ENCODE assay signal across 29 mouse cellular contexts in the genomic region with DNA sequence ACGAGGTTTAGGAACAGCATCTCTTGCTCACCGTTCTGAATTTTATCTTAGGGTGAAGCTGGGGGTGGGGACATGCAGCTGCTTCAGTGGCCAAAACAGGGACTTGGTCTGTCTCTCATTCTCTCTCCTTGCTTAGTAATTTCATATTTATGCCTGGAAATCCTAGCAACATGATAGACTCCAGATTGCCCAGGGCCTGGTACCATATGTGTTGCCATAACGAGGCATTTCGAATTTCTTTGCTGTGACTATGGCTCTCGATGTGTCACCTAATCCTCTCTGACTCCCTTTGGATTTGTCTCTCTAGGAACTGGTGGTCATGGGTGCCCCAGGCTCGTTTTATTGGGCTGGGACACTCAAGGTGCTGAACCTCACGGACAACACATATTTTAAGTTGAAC. TPM values are rescaled to one million over a fixed set of nuclear protein-coding genes. Genes with fewer than 3 reads are reported as not detected.
DNase-seq lines count a peak whose midpoint lies in the region; ATAC-seq lines count a peak whose summit lies in the region.
"Had no signal": no experiment of that assay in that cellular context is flagged by ENCODE, and none has a peak within 500 bp of the region (broad histone marks: within the 10 kb centered on the region; RNA-seq: fewer than 3 reads in every experiment).

No protein-coding gene starts in this region.

- no peaks in the 10 kb centered on the region for H3K27me3 ChIP-seq in forebrain, embryonic 15.5 days
- H3K27me3 ChIP-seq in forebrain, embryonic 12.5 days: no peaks in the 10 kb centered on the region
- H3K27me3 ChIP-seq: embryonic facial prominence, embryonic 13.5 days; heart, embryonic 15.5 days; hindbrain, embryonic 12.5 days; limb, embryonic 13.5 days; lung, embryonic 15.5 days; midbrain, embryonic 12.5 days had no signal

- DNase-seq in right cerebral cortex, postnatal 25 days: peak; percentile 5
- DNase-seq in right cerebral cortex, postnatal 14 days: no peak
- peak; percentile 58 to 68 for DNase-seq in layer of hippocampus, adult 8-10 months (ENCODE audit: low spot score in 2 of 2)
- DNase-seq in layer of hippocampus, postnatal 36 days: peak; percentile 38 to 50
- DNase-seq in urinary bladder, postnatal 10 days (ENCODE audit: low spot score): no peak
- DNase-seq: adrenal gland, postnatal 36 days; cerebellum, adult 8-10 months; cerebellum, postnatal 25 days; gastrocnemius, postnatal 25 days; heart, adult 11 months; kidney, adult 8-10 months; kidney, postnatal 10 days; retina, postnatal 1 day; thymus, adult 2 months; thymus, postnatal 36 days had no signal

- H3K36me3 ChIP-seq in forebrain, embryonic 15.5 days: no peaks in the 10 kb centered on the region
- no peaks in the 10 kb centered on the region for H3K36me3 ChIP-seq in forebrain, embryonic 12.5 days (replicated peaks)
- H3K36me3 ChIP-seq: hindbrain, embryonic 12.5 days; midbrain, embryonic 12.5 days had no signal

- no peak overlapping the region for H3K4me3 ChIP-seq in forebrain, embryonic 15.5 days
- no peak overlapping the region for H3K4me3 ChIP-seq in forebrain, embryonic 12.5 days (replicated peaks)
- H3K4me3 ChIP-seq: embryonic facial prominence, embryonic 13.5 days; erythroblast, embryonic 14.5 days; heart, embryonic 10.5 days; heart, embryonic 15.5 days; hindbrain, embryonic 12.5 days; limb, embryonic 13.5 days; lung, embryonic 15.5 days; midbrain, embryonic 12.5 days had no signal

- 0 out of 2 replicates have a peak, but pooled peaks have one; percentile 35 for ATAC-seq in forebrain, embryonic 15.5 days (replicated peaks)
- no peak for ATAC-seq in forebrain, embryonic 12.5 days (ENCODE audit: low FRiP score)
- no peak for ATAC-seq in CD4-positive, CD25-positive, alpha-beta regulatory T cell, adult 4 months
- ATAC-seq: hindbrain, postnatal 0 days; intestine, embryonic 16.5 days had no signal

- 0 out of 2 replicates have a peak, but pooled peaks cover 10% of the 10 kb centered on the region for H3K4me1 ChIP-seq in forebrain, embryonic 15.5 days
- H3K4me1 ChIP-seq in forebrain, embryonic 12.5 days: no peaks in the 10 kb centered on the region
- H3K4me1 ChIP-seq: midbrain, embryonic 12.5 days had no signal

- H3K9ac ChIP-seq in forebrain, embryonic 15.5 days (replicated peaks): no peak overlapping the region
- no peak overlapping the region for H3K9ac ChIP-seq in forebrain, embryonic 12.5 days
- H3K9ac ChIP-seq: embryonic facial prominence, embryonic 13.5 days; heart, embryonic 15.5 days; hindbrain, embryonic 12.5 days; limb, embryonic 13.5 days; lung, embryonic 15.5 days; midbrain, embryonic 12.5 days had no signal

- H3K4me2 ChIP-seq in forebrain, embryonic 15.5 days (replicated peaks): no peak overlapping the region
- no peak overlapping the region for H3K4me2 ChIP-seq in forebrain, embryonic 12.5 days
- H3K4me2 ChIP-seq: embryonic facial prominence, embryonic 13.5 days; heart, embryonic 15.5 days; hindbrain, embryonic 12.5 days; limb, embryonic 13.5 days; liver, embryonic 11.5 days; lung, embryonic 15.5 days; midbrain, embryonic 12.5 days had no signal

- H3K9me3 ChIP-seq in forebrain, embryonic 15.5 days: no peaks in the 10 kb centered on the region
- H3K9me3 ChIP-seq in forebrain, embryonic 12.5 days: no peaks in the 10 kb centered on the region
- H3K9me3 ChIP-seq: embryonic facial prominence, embryonic 13.5 days; heart, embryonic 10.5 days; heart, embryonic 15.5 days; hindbrain, embryonic 12.5 days; limb, embryonic 13.5 days; lung, embryonic 15.5 days; midbrain, embryonic 12.5 days had no signal

- no peak overlapping the region for H3K27ac ChIP-seq in forebrain, embryonic 15.5 days (replicated peaks)
- H3K27ac ChIP-seq in forebrain, embryonic 12.5 days: no peak overlapping the region
- H3K27ac ChIP-seq: embryonic facial prominence, embryonic 13.5 days; heart, embryonic 10.5 days; heart, embryonic 15.5 days; hindbrain, embryonic 12.5 days; hindbrain, postnatal 0 days; limb, embryonic 13.5 days; lung, embryonic 15.5 days; midbrain, embryonic 12.5 days had no signal

- 69% methylated on average over 7 of the region's 7 CpGs for WGBS in forebrain, embryonic 15.5 days
- WGBS in forebrain, embryonic 12.5 days: 85% methylated on average over 7 of the region's 7 CpGs

RNA-seq across cellular contexts. Expression of gene Itga9, which starts 51.7 kb away (rescaled TPM):
- 1.6 and 2.4 TPM in 2 replicates for polyA plus RNA-seq in forebrain, embryonic 15.5 days (2015; fragmentation: Nextera tagmentation; extraction: Ambion mirVana)
- 4.9 and 7.7 TPM in 2 replicates for polyA plus RNA-seq in forebrain, embryonic 12.5 days (2016; fragmentation: Nextera tagmentation; extraction: Ambion mirVana)
- total RNA-seq in layer of hippocampus, adult 8-10 months (2022): 1 to 10 TPM; 4.7 to 5.8 (median 5.1) TPM
- total RNA-seq in layer of hippocampus, postnatal 36 days (2021): 1 to 10 TPM; 2.9 to 5.4 TPM
- 1 to 10 TPM in 1 of 2 experiments, under 1 TPM in 1; 0.41 to 1.0 TPM for polyA plus RNA-seq in CD4-positive, CD25-positive, alpha-beta regulatory T cell, adult 4 months (2017; shearing (Covaris generic))

Comparison
In these comparisons a context has a peak if more than half of its experiments do, and no peak if none do; other contexts are left out.
1. DNase-seq: peak in right cerebral cortex, postnatal 25 days (single experiment), layer of hippocampus, adult 8-10 months (2 of 2) and layer of hippocampus, postnatal 36 days (2 of 2); none in right cerebral cortex, postnatal 14 days (single experiment) and urinary bladder, postnatal 10 days (single experiment).